Mouse (Mus musculus): ENCODE data around the gene Ttc4.

GRCm38 (mm10) chr4:106624271-106624670 lies 54.5 kb downstream of the Ttc4 start:
- TF ChIP-seq CTCF (IDR thresholded peaks at IDR 0.05; ENCODE audit: low read depth, low read length) (no peak), POLR2A (IDR thresholded peaks at IDR 0.05; ENCODE audit: extremely low read depth, insufficient read depth, low read length) (no peak)
